Mouse (Mus musculus) heart, embryonic 14.5 days (tissue): ENCODE data around the gene Cxcl5. TPM values are rescaled to one million over a fixed set of nuclear protein-coding genes. Genes with fewer than 3 reads are reported as not detected.

Experiments
- ATAC-seq: fragments of 200-750 bp; cut with Nextera tagmentation; 2 replicates; pipeline ENCODE4 v1.8.0; 2017; ENCODE audit warnings: low read depth, moderate TSS enrichment; ENCODE audit not compliant: insufficient number of reproducible peaks, insufficient read depth, low FRiP score
- H3K27ac ChIP-seq, 2 experiments: fragments of 200-500 bp in 1 of 2; fragments of 300-500 bp in 1 of 2; sonication (generic) in 1 of 2; replicated peaks in 1 of 2; 2 replicates each; pipeline ENCODE4 v1.5.1; 2012 to 2014; ENCODE audit warnings: low read depth in 2 of 2, low read length in 2 of 2, control low read depth in 1 of 2, mild to moderate bottlenecking in 1 of 2, mixed read lengths in 1 of 2; ENCODE audit not compliant: control insufficient read depth in 1 of 2, insufficient read depth in 1 of 2
- H3K27me3 ChIP-seq: fragments of 300-500 bp; sonication (generic); 2 replicates; pipeline ENCODE4 v1.6.1; 2014; ENCODE audit warnings: mild to moderate bottlenecking, low read length, control low read depth; ENCODE audit not compliant: control insufficient read depth, insufficient read depth
- H3K36me3 ChIP-seq: fragments of 300-500 bp; sonication (generic); 2 replicates; pipeline ENCODE4 v1.6.1; 2014; ENCODE audit warnings: mild to moderate bottlenecking, control low read depth, low read length, mixed read lengths; ENCODE audit not compliant: control insufficient read depth, insufficient read depth
- H3K4me1 ChIP-seq, 2 experiments: fragments of 200-500 bp in 1 of 2; fragments of 300-500 bp in 1 of 2; sonication (generic) in 1 of 2; 2 replicates each; pipeline ENCODE4 v1.6.1; 2012 to 2014; ENCODE audit warnings: low read length in 2 of 2, control low read depth in 1 of 2, mixed read lengths in 1 of 2; ENCODE audit not compliant: control insufficient read depth in 2 of 2, insufficient read depth in 2 of 2
- H3K4me2 ChIP-seq: fragments of 300-500 bp; sonication (generic); 2 replicates; pipeline ENCODE4 v1.6.1; 2014; ENCODE audit warnings: mild to moderate bottlenecking, low read length
- H3K4me3 ChIP-seq, 2 experiments: fragments of 200-500 bp in 1 of 2; fragments of 300-500 bp in 1 of 2; sonication (generic) in 1 of 2; 2 replicates each; pipeline ENCODE4 v1.5.1; 2012 to 2014; ENCODE audit warnings: low read length in 2 of 2, mild to moderate bottlenecking in 2 of 2, control low read depth in 1 of 2, low read depth in 1 of 2, moderate library complexity in 1 of 2; ENCODE audit not compliant: control insufficient read depth in 1 of 2, insufficient read depth in 1 of 2
- H3K9ac ChIP-seq: fragments of 300-500 bp; sonication (generic); 2 replicates; pipeline ENCODE4 v1.6.1; 2014; ENCODE audit warnings: mild to moderate bottlenecking, low read length
- H3K9me3 ChIP-seq: fragments of 300-500 bp; sonication (generic); 2 replicates; pipeline ENCODE4 v1.6.1; 2016; ENCODE audit warnings: low read length, control low read depth; ENCODE audit not compliant: control insufficient read depth
- WGBS: fragments of 180-500 bp; shearing (Covaris S2); extraction: QIAGEN DNeasy Blood & Tissue Kit; methylation state at CpG from one replicate; pipeline ENCODE4 v1.1.7; 2014; 5-methylcytosine and 5-hydroxymethylcytosine counted together
- polyA plus RNA-seq: library from polyadenylated mRNA; unstranded; fragments of >200 nt; fragmentation: Nextera tagmentation; extraction: Ambion mirVana; gene quantifications from 2 replicates; pipeline ENCODE4 v1.2.1, GENCODE M21; 2014

The Cxcl5 gene
- polyA plus RNA-seq, result not detected in 2 replicates

DNA sequence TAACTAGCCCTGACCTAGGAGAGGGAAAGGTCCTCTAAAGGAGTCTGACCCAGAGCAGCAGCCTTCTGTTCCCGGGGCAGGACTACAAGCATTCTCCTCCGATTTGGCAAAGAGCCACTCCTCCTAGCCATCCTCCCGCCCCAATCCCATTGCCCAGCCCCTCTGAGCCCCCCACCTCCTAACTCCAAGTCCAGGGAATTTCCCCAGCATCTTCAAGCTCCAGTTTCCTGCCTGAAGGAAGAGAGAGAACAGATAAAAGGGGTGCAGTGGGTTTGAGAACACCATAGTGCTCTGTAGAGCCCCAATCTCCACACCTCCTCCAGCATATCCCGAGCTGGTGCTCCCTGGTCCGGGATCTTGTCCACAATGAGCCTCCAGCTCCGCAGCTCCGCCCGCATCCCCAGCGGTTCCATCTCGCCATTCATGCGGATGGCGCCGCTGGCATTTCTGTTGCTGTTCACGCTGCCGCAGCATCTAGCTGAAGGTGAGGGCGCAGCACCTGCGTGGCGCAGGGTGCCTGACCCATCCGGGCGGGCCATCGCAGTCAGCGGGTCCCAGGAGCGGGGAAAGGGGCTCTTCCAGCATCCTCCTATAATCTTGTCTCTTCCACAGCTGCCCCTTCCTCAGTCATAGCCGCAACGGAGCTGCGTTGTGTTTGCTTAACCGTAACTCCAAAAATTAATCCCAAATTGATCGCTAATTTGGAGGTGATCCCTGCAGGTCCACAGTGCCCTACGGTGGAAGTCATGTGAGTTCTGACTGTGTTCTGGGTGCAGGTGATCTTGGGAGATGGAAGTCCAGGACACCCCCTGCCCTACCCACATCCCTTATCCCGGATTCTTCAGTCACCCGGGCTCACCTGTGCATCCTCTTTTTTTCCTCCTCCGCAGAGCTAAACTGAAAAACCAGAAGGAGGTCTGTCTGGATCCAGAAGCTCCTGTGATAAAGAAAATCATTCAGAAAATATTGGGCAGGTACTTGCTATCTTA lies at the start of gene Cxcl5:
TSS of gene Cxcl5 (plus strand) at position 284 of the 989 bp plus-strand sequence.
- no peak for ATAC-seq
- H3K9ac ChIP-seq, result no peak within 1 kb of the TSS
- H3K36me3 ChIP-seq, result no peaks in the 10 kb centered on the region
- H3K4me3 ChIP-seq, result peak within 1 kb of the TSS; percentile 16 to 18; a peak in 3 of 4 replicates
- no peak within 1 kb of the TSS for H3K27ac ChIP-seq
- peaks cover 20% of the 10 kb centered on the region for H3K27me3 ChIP-seq
- H3K9me3 ChIP-seq, result no peaks in the 10 kb centered on the region
- peak within 1 kb of the TSS; percentile 53 for H3K4me2 ChIP-seq
- H3K4me1 ChIP-seq, result peaks cover 4 to 13% of the 10 kb centered on the region in 2 experiments; a peak in 2 of 4 replicates
- 5% methylated on average over 32 of the region's 32 CpGs for WGBS

DNA sequence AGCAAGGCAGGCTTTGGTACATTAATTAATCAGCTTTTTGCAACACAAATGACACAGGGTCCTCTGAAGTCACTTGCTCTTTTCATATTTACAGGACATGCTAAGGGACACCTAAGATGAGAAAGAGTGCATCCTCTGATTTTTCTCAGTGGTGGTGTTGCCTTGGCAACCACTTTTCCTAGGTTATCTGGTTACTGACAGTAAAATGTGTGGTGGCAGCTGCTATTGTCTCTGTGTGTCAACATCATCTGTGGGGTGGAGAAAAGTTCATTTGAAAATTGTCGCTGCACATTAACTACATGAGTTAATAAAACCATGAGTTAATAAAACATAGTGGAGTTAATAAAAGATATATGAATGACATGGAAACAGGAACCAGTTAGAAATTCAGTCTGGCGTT lies 47.8 kb upstream of the Cxcl5 start:
- WGBS, result 71% methylated on average over 2 of the region's 2 CpGs
- no peaks in the 10 kb centered on the region for H3K9me3 ChIP-seq
- H3K36me3 ChIP-seq, result no peaks in the 10 kb centered on the region
- no peak overlapping the region for H3K4me3 ChIP-seq
- H3K9ac ChIP-seq, result no peak overlapping the region
- H3K4me2 ChIP-seq, result no peak overlapping the region
- ATAC-seq, result no peak
- H3K27me3 ChIP-seq, result no peaks in the 10 kb centered on the region
- no peak overlapping the region for H3K27ac ChIP-seq
- H3K4me1 ChIP-seq, result no peaks in the 10 kb centered on the region

DNA sequence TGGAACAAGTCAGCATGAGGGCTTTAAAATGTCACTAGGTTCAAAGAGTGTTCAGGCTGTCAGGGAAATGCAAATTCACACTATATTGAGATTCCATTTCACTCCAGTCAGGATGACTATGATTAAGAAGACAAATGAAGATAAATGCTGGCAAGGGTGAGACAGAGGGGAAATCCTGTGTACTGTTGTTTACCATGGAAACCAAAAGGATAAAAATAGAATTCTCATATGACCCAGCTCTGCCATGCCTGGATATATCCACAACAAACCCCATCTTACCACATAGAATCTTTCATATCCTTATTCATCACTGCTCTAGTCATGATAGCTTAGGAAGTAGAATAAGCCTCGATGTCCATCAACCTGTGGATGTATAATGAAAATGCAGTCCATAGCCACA lies 41.2 kb upstream of the Cxcl5 start:
- no peak overlapping the region for H3K4me3 ChIP-seq
- H3K4me1 ChIP-seq, result no peaks in the 10 kb centered on the region
- H3K9me3 ChIP-seq, result no peaks in the 10 kb centered on the region
- no peaks in the 10 kb centered on the region for H3K27me3 ChIP-seq
- no peaks in the 10 kb centered on the region for H3K36me3 ChIP-seq
- 91% methylated on average over 1 of the region's 1 CpGs for WGBS
- no peak for ATAC-seq
- no peak overlapping the region for H3K27ac ChIP-seq
- no peak overlapping the region for H3K4me2 ChIP-seq
- no peak overlapping the region for H3K9ac ChIP-seq

DNA sequence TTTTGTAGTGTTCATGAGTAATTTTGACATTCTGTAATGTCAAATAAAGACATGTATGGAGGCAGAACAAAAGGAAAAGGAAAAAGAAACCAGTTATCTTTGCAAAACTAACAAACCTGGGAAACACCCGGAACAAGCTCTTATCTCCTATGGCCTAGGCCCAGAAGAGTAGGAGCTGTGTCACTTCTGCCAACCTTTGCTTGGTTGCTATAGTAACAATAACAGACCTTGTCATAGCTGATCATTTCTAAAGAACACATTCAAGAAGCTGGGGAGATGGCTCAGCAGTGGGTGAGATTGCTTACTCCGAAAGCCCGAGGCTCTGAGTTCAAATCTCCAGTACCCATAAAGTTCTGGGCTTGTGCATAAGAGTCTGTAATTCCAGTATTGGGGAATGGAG lies 36.5 kb upstream of the Cxcl5 start:
- Histone ChIP-seq H3K4me2 (no peak overlapping the region), H3K27me3 (no peaks in the 10 kb centered on the region), H3K4me3 (no peak overlapping the region), H3K4me1 (no peaks in the 10 kb centered on the region), H3K36me3 (no peaks in the 10 kb centered on the region), H3K9ac (no peak overlapping the region), H3K9me3 (no peaks in the 10 kb centered on the region), H3K27ac (no peak overlapping the region)
- 71% methylated on average over 3 of the region's 3 CpGs for WGBS
- no peak for ATAC-seq

DNA sequence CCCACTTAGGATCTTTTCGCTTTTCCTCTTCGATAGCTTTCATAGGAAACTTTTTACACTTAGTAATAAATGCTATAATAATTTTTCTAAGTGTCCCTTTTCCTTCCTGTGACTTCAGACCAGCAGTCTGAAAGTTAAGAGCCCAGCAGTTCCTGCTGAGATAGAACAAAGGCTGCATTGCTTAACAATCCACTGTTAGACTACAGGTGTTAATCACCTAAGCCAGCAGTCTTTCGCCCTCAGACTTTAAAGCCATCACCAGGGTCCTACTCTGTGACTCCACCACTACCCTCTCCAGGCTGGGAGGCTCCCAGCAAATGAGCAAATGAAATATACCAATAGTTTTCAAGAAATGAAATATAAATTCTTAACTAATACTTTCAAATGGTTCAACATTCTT lies 30.9 kb upstream of the Cxcl5 start:
- Histone ChIP-seq H3K9me3 (no peaks in the 10 kb centered on the region), H3K27ac (no peak overlapping the region), H3K4me3 (no peak overlapping the region), H3K4me1 (no peaks in the 10 kb centered on the region), H3K36me3 (no peaks in the 10 kb centered on the region), H3K9ac (no peak overlapping the region), H3K27me3 (no peaks in the 10 kb centered on the region), H3K4me2 (no peak overlapping the region)
- WGBS, result 61% methylated on average over 3 of the region's 3 CpGs
- no peak for ATAC-seq

DNA sequence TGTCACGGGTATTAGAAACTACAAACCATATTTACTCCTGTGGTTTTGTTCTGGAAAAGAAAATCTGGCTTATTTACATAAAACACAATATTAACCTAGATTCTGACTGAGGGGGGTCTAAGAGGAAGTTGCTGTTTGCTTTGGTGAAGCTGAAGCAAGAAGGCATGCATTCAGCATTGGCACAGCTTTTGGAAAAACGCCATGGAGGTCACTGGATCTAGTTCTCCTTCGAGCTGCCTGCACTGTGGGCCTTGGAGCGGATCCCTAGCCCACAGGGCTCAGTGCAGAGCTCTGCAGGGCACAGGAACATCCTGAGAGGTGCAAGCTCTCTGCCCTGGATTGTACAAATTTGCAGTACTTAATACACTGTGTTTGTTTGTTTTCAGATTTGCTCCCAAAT lies 27.7 kb upstream of the Cxcl5 start:
- 63% methylated on average over 4 of the region's 4 CpGs for whole genome bisulfite sequencing
- Histone ChIP-seq H3K36me3 (no peaks in the 10 kb centered on the region), H3K4me2 (no peak overlapping the region)

DNA sequence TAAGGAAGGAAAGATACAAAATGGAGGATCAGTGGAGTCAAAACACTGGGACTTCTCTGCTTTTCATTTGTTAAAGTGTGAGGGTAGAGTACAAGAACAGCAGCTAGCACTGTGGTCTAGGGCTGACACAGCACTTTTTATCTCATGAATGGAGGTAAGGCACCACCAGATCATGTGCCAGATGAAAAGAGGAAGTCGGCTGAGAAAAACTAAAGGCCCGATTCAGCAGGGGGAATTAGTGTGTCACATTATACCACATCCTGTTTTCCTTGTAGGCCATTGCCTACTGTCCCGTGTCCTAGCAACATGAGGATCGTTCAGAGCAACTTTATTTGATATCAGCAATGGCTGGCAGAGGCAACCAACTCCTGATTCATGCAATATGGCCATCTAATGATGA lies 17.1 kb upstream of the Cxcl5 start:
- no peak for ATAC-seq
- no peak overlapping the region for H3K27ac ChIP-seq
- no peaks in the 10 kb centered on the region for H3K27me3 ChIP-seq
- no peaks in the 10 kb centered on the region for H3K9me3 ChIP-seq
- H3K4me2 ChIP-seq, result no peak overlapping the region
- no peaks in the 10 kb centered on the region for H3K4me1 ChIP-seq
- 57% methylated on average over 4 of the region's 4 CpGs for whole genome bisulfite sequencing
- no peak overlapping the region for H3K9ac ChIP-seq
- H3K36me3 ChIP-seq, result no peaks in the 10 kb centered on the region
- no peak overlapping the region for H3K4me3 ChIP-seq

More for the DNA sequence above, 27.7 kb upstream of the Cxcl5 start:
- Histone ChIP-seq H3K4me3 (no peak overlapping the region), H3K9me3 (no peaks in the 10 kb centered on the region), H3K4me1 (no peaks in the 10 kb centered on the region), H3K9ac (no peak overlapping the region), H3K27ac (no peak overlapping the region), H3K27me3 (no peaks in the 10 kb centered on the region)
- ATAC-seq, result no peak
